Mouse (Mus musculus) limb, embryonic 12.5 days (tissue): Measurements from ENCODE around the gene She. TPM values are rescaled to one million over a fixed set of nuclear protein-coding genes. Genes with fewer than 3 reads are reported as not detected.
A peak's percentile ranks its signal among the peaks of the same experiment; 100 is the strongest.

Source experiments
- ATAC-seq: fragments of 200-750 bp; cut with Nextera tagmentation; 2 replicates; pipeline ENCODE4 v1.8.0; 2017; ENCODE audit warnings: low read depth, moderate TSS enrichment; ENCODE audit not compliant: insufficient number of reproducible peaks, insufficient read depth, low FRiP score, low TSS enrichment
- H3K27ac ChIP-seq: fragments of 300-500 bp; sonication (generic); 2 replicates; pipeline ENCODE4 v1.5.1; 2016; ENCODE audit warnings: mild to moderate bottlenecking, moderate library complexity
- H3K27me3 ChIP-seq: fragments of 300-500 bp; sonication (generic); 2 replicates; pipeline ENCODE4 v1.6.1; 2016; ENCODE audit warnings: mild to moderate bottlenecking, moderate library complexity
- H3K36me3 ChIP-seq: fragments of 300-500 bp; sonication (generic); 2 replicates; pipeline ENCODE4 v1.6.1; 2016; ENCODE audit warnings: mild to moderate bottlenecking, moderate library complexity
- H3K4me1 ChIP-seq: fragments of 300-500 bp; sonication (generic); replicated peaks from 2 replicates; pipeline ENCODE4 v1.6.1; 2016
- H3K4me2 ChIP-seq: fragments of 300-500 bp; sonication (generic); 2 replicates; pipeline ENCODE4 v1.6.1; 2016; ENCODE audit warnings: mild to moderate bottlenecking, moderate library complexity
- H3K4me3 ChIP-seq: fragments of 300-500 bp; sonication (generic); replicated peaks from 2 replicates; pipeline ENCODE4 v1.5.1; 2016; ENCODE audit warnings: mild to moderate bottlenecking
- H3K9ac ChIP-seq: fragments of 300-500 bp; sonication (generic); replicated peaks from 2 replicates; pipeline ENCODE4 v1.6.1; 2016; ENCODE audit warnings: mild to moderate bottlenecking, moderate library complexity
- H3K9me3 ChIP-seq: fragments of 300-500 bp; sonication (generic); 2 replicates; pipeline ENCODE4 v1.6.1; 2016; ENCODE audit warnings: mild to moderate bottlenecking, moderate library complexity
- WGBS: fragments of 180-500 bp; shearing (Covaris S2); methylation state at CpG from one replicate; pipeline ENCODE4 v1.1.7; 2016; 5-methylcytosine and 5-hydroxymethylcytosine counted together
- polyA plus RNA-seq: library from polyadenylated mRNA; unstranded; fragments of >200 nt; fragmentation: Nextera tagmentation; extraction: Ambion mirVana; gene quantifications from 2 replicates; pipeline ENCODE4 v1.2.1, GENCODE M21; 2016

Gene She
- polyA plus RNA-seq, 1 experiment from 2014 or later: 3.5 TPM

- Histone ChIP-seq H3K27ac (no peak overlapping the region), H3K4me2 (no peak overlapping the region), H3K36me3 (no peaks in the 10 kb centered on the region), H3K4me1 (peaks cover 19% of the 10 kb centered on the region), H3K4me3 (no peak overlapping the region), H3K27me3 (no peaks in the 10 kb centered on the region), H3K9ac (no peak overlapping the region), H3K9me3 (no peaks in the 10 kb centered on the region)
- no peak for ATAC-seq
- 94% methylated on average over 7 of the region's 7 CpGs for WGBS
Observed at GRCm38 (mm10) chr3:89887582-89888230, 56.5 kb downstream of the She start.

GRCm38 (mm10) chr3:89889841-89890430 is 58.8 kb downstream of the She start:
- ATAC-seq: no peak

GRCm38 (mm10) chr3:89891696-89892095 is 60.5 kb downstream of the She start:
- Histone ChIP-seq H3K9me3 (no peaks in the 10 kb centered on the region), H3K4me3 (no peak overlapping the region), H3K4me1 (peaks cover 19% of the 10 kb centered on the region), H3K27me3 (no peaks in the 10 kb centered on the region), H3K36me3 (no peaks in the 10 kb centered on the region), H3K27ac (no peak overlapping the region), H3K4me2 (no peak overlapping the region), H3K9ac (no peak overlapping the region)
- no peak for ATAC-seq

More at GRCm38 (mm10) chr3:89889841-89890430, 58.8 kb downstream of the She start:
- peak overlapping the region; percentile 9; the same call in 1 of the 2 replicates for H3K4me2 ChIP-seq
- WGBS: 25% methylated on average over 8 of the region's 8 CpGs
- no peaks in the 10 kb centered on the region for H3K9me3 ChIP-seq
- H3K27me3 ChIP-seq: no peaks in the 10 kb centered on the region
- H3K27ac ChIP-seq: peak overlapping the region; percentile 82
- peaks cover 19% of the 10 kb centered on the region for H3K4me1 ChIP-seq
- no peak overlapping the region for H3K4me3 ChIP-seq
- no peaks in the 10 kb centered on the region for H3K36me3 ChIP-seq
- no peak overlapping the region for H3K9ac ChIP-seq

- H3K27ac ChIP-seq: no peak overlapping the region
- H3K4me3 ChIP-seq: no peak overlapping the region
- no peak for ATAC-seq
- 83% methylated on average over 5 of the region's 5 CpGs for WGBS
- peaks cover 21% of the 10 kb centered on the region for H3K4me1 ChIP-seq
- H3K36me3 ChIP-seq: no peaks in the 10 kb centered on the region
- no peak overlapping the region for H3K4me2 ChIP-seq
- no peaks in the 10 kb centered on the region for H3K9me3 ChIP-seq
- H3K27me3 ChIP-seq: no peaks in the 10 kb centered on the region
- no peak overlapping the region for H3K9ac ChIP-seq
Observed at GRCm38 (mm10) chr3:89892517-89893106, 61.4 kb downstream of the She start.

GRCm38 (mm10) chr3:89896571-89896970 is 65.4 kb downstream of the She start:
- 0 out of 2 replicates have a peak, but pooled peaks cover 7% of the 10 kb centered on the region for H3K4me1 ChIP-seq
- no peak overlapping the region for H3K9ac ChIP-seq
- no peaks in the 10 kb centered on the region for H3K36me3 ChIP-seq
- no peak overlapping the region for H3K27ac ChIP-seq
- 26% methylated on average over 5 of the region's 5 CpGs for WGBS
- no peak overlapping the region for H3K4me2 ChIP-seq
- H3K9me3 ChIP-seq: no peaks in the 10 kb centered on the region
- ATAC-seq: no peak
- no peak overlapping the region for H3K4me3 ChIP-seq
- no peaks in the 10 kb centered on the region for H3K27me3 ChIP-seq

GRCm38 (mm10) chr3:89897204-89897796 is 66.1 kb downstream of the She start:
- Histone ChIP-seq H3K4me2 (no peak overlapping the region), H3K27ac (no peak overlapping the region), H3K4me1 (0 out of 2 replicates have a peak, but pooled peaks cover 7% of the 10 kb centered on the region), H3K4me3 (no peak overlapping the region), H3K36me3 (no peaks in the 10 kb centered on the region), H3K27me3 (no peaks in the 10 kb centered on the region), H3K9me3 (no peaks in the 10 kb centered on the region), H3K9ac (no peak overlapping the region)
- no peak for ATAC-seq
- WGBS: 63% methylated on average over 8 of the region's 8 CpGs

GRCm38 (mm10) chr3:89898011-89898410 is 66.8 kb downstream of the She start:
- Histone ChIP-seq H3K4me3 (no peak overlapping the region), H3K27me3 (no peaks in the 10 kb centered on the region), H3K4me1 (0 out of 2 replicates have a peak, but pooled peaks cover 7% of the 10 kb centered on the region), H3K4me2 (no peak overlapping the region), H3K9me3 (no peaks in the 10 kb centered on the region), H3K9ac (0 out of 2 replicates have a peak overlapping the region, but pooled peaks have one; percentile 28), H3K27ac (no peak overlapping the region), H3K36me3 (no peaks in the 10 kb centered on the region)
- ATAC-seq: no peak
- 76% methylated on average over 10 of the region's 10 CpGs for whole genome bisulfite sequencing

GRCm38 (mm10) chr3:89898870-89899510 is 67.8 kb downstream of the She start:
- WGBS: 68% methylated on average over 5 of the region's 5 CpGs
- Histone ChIP-seq H3K36me3 (no peaks in the 10 kb centered on the region), H3K9ac (no peak overlapping the region), H3K4me3 (no peak overlapping the region), H3K4me2 (no peak overlapping the region), H3K9me3 (no peaks in the 10 kb centered on the region), H3K27ac (no peak overlapping the region), H3K27me3 (no peaks in the 10 kb centered on the region), H3K4me1 (0 out of 2 replicates have a peak, but pooled peaks cover 7% of the 10 kb centered on the region)
- no peak for ATAC-seq

- H3K4me3 ChIP-seq: no peak overlapping the region
- no peaks in the 10 kb centered on the region for H3K27me3 ChIP-seq
- no peaks in the 10 kb centered on the region for H3K36me3 ChIP-seq
- no peak for ATAC-seq
- no peak overlapping the region for H3K9ac ChIP-seq
- 76% methylated on average over 8 of the region's 8 CpGs for WGBS
- no peaks in the 10 kb centered on the region for H3K9me3 ChIP-seq
- H3K4me1 ChIP-seq: 0 out of 2 replicates have a peak, but pooled peaks cover 7% of the 10 kb centered on the region
- H3K27ac ChIP-seq: no peak overlapping the region
- no peak overlapping the region for H3K4me2 ChIP-seq
Observed at GRCm38 (mm10) chr3:89899511-89899908, 68.3 kb downstream of the She start.

GRCm38 (mm10) chr3:89907846-89908245 is 76.7 kb downstream of the She start:
- WGBS: 82% methylated on average over 3 of the region's 3 CpGs
- Histone ChIP-seq H3K27me3 (peaks cover 28% of the 10 kb centered on the region), H3K9me3 (no peaks in the 10 kb centered on the region), H3K4me3 (no peak overlapping the region), H3K4me1 (peaks cover 6% of the 10 kb centered on the region; the same call in 1 of the 2 replicates), H3K9ac (no peak overlapping the region), H3K36me3 (no peaks in the 10 kb centered on the region), H3K4me2 (no peak overlapping the region), H3K27ac (no peak overlapping the region)
- ATAC-seq: no peak
